Mouse (Mus musculus): ENCODE data around the gene Rpl19.
A peak's percentile ranks its signal among the peaks of the same experiment; 100 is the strongest.

Gene Rpl19

DNA sequence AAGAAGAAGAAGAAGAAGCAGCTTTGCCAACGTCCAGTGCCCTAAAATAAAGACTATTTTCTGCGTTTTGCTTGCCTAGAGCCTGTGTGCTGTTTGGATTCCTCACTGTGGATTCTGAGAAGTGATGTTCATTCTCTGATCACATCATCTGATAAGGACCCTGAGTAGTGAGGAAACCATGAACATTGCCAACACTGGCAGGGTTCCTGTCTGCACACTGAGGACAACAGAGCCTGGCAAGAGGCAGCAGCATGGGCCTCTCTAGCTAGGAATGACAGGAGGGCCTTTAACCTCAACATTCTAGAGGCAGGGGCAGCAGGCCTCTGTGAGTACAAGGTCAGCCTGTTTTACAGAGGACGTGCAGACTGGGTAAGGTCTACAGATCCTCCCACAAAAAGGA is 2.0 kb upstream of the Rpl19 start:
- no peak for DNase-seq

GRCm38 (mm10) chr11:98026248-98026569 is 301 bp upstream of the Rpl19 start:
- DNase-seq = no peak

DNA sequence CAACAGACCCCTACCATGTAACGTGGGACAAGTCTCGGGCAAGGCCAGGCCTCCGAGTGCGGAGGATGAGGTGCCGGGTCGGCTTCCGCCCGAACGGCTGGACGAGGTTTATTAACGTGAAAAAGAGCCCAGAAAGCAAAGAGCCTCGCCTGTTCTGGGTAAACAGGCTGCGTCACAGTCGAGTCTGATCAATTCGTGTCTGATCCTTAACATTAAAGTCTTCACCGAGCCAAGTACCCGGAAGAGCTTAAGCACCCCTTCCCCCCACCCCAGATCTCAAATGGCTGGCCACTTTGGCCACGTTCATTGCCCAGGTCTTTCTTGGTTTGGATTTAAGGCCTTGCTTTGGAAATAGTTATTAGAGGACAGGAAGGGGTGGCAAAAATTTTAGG is 783 bp downstream of the Rpl19 start:
- DNase-seq = no peak

DNA sequence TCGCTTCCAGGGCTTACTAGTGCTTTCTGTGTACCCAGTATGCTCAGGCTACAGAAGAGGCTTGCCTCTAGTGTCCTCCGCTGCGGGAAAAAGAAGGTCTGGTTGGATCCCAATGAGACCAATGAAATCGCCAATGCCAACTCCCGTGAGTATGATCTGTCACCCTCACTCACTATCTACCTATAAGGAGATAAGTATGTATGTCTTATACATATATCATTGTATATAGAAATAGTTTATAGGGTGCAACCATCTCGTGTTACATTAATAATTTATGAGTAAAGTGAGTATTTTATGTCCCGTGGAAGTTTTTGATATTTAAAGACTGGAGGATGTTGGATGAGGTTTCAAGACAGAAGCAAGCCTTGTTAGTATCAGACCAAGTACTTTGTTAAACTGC is 1.3 kb downstream of the Rpl19 start:
- DNase-seq = no peak

DNA sequence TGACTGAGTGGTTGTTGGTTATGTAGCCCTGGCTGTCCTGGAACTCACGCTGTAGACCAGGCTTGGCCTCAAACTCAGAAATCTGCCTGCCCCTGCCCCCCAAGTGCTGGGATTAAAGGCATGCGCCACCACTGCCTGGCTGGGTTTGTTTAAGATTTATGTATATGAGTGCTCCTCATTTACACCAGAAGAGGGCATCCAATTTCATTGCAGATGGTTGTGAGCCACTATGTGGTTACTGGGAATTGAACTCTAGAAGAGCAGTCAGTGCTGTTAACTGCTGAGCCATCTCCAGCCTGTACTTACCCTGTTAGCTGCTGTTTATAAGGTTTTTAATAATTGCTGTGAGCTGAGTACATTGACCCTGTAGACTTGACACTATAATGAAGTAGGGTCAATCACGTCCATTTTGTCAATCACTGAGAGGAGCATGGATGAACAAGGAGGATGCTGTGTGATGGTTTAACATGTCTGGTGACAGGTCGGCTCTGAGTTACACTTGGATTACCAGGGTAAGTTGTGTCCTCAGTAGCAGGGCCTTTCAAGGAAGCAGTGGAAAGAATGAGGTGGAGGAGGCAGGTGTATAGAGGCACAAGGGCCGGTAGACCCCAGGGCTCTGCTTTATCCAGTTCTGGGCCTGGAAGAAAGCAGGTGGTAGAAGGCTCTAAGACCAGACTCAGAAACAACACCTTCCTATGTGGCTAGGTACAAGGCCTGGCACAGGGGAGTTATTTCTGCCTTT is 4.4 kb downstream of the Rpl19 start:
- DNase-seq = no peak

DNA sequence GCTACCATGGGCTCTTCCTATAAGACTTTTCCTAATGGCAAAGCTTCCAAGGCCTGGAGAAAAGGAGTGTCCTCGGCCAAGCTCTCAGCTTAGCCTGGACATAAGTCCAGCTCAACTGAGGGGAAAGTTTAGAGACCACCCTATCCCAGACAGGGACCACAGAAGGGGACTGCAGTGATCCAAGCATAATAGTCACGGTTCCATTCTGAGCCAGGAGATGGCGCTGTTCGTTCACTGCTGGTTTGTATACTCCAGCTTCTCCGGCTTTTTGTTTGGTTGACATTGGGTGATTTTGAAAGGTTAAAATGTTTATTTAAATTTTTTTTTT is 4.9 kb downstream of the Rpl19 start:
- DNase-seq = peak; percentile 83 to 88

DNA sequence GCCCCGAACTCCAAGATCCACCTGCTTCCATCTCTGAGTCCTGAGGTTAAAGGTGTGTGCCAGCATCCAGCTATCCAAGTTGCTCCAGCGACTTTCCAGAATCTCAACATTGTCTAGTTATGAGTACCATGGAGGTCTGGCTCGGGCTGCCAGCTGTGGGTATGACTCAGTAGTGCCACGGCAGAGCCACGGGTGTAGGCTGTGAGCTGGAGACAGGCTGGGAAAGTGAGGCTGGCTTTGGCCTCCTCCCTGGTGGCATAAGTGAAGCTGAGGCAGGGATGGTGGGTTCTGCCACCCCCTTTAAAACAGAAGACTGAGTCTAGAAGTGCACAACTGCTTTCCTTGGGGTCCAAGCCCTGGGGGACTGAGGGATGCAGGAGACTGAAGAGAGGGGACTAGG is 7.6 kb downstream of the Rpl19 start:
- DNase-seq = no peak

- DNase-seq = no peak
Observed at GRCm38 (mm10) chr11:98034840-98035239, 8.3 kb downstream of the Rpl19 start.

GRCm38 (mm10) chr11:98035977-98036377 is 9.5 kb downstream of the Rpl19 start:
- peak; percentile 67 to 71 for DNase-seq

- peak; percentile 34 to 41 for DNase-seq
Observed at GRCm38 (mm10) chr11:98037871-98038270, 11.4 kb downstream of the Rpl19 start.

DNA sequence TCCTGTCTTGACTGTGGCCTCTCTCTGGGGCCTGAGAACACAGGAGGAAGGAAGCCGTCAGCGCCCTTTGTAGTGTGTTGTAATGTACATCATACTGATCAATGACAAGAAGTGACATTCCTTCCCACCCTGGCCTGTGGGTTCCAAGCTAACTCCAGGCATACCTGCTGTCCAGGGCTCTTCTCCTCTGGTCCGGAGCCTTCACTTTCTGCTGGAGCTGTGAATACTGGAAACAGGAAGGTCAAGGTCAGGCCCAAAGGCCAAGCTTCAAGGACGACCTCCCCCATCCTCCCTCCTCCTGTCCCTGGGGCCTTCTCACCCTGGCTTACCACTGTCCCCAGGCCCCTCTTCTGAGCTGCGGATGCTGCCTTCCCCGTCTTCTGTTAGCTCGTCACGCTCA is 14.5 kb downstream of the Rpl19 start:
- DNase-seq = no peak

DNA sequence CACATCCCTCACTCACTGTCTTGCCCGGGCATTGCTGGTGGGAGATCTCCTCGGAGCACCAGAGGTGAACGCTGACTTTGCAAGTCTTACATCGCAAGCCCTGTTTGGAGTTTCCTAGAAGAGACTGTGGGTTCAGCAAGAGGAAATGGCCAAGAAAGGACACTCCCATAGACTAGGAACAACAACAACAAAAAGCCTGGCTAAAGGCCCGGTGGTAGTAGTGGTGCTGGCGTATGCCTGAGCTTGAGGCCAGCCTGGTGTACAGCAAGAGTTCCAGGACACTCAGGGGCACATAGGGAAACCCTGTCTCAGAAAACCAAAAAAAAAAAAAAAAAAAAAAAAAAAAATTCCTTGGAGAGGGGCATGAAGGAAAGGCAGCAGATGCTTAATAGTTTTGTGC is 16.2 kb downstream of the Rpl19 start:
- no peak for DNase-seq

DNA sequence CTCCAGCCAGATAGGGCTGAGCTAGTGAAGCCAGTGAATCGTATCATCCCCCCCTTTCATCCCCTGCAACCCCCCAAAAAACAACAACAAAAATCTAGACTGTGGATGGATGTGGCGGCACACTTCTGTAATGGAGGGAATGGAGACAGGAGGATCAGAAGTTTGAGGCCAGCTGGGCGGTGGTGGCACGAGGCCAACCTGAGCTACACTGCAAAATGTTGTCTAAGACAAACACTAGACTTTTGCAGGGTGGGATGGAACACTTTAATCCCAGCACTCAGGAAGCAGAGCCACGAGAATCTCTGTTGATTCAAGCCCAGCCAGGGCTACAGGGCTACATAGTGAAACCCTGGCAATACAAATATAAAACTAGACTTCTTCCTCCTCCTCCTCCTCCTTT is 17.6 kb downstream of the Rpl19 start:
- peak in 1 of 2 experiments; percentile 47 for DNase-seq

GRCm38 (mm10) chr11:98045596-98045995 is 19.1 kb downstream of the Rpl19 start:
- DNase-seq = no peak

DNA sequence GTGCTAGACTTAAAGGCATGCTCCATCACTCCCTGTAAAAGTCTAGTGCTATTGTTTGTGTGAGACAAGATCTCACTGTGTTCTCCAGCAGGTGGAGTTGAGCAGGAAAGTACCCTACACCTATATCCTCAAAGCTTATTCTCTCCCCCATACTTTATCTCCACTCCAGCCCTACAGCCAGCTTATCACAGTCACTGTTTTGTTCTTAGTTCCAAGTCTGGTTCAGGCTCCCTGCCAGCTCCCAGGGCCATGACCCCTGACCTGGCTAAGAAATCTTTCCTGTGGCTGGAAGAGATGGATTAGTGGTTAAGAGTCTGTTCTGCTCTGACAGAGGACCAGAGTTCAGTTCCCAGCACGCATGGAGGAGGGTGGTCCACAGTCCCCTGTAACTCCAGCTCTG is 20.0 kb downstream of the Rpl19 start:
- DNase-seq = no peak

DNA sequence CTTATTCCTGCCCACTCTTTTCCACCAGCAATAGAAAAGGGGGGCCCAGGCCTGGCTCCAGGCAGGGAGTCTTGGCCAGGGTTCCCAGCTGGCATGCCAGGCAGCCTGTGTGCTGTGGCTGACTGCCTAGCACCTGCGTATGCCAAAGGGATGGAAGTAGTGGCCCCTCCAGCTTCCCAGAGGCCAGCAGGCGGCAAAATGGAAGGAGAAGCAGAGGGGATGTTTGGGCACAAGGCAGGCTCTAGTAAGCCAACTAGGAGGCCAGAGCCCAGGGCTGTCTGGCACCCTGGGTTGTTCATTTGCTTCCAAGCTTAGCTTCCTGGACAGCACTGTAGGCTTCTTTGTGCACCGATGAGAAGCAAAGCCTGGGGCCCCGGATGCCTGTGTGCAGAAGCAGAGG is 21.2 kb downstream of the Rpl19 start:
- DNase-seq = peak; percentile 74 to 84

GRCm38 (mm10) chr11:98049672-98050519 is 23.4 kb downstream of the Rpl19 start:
- no peak for DNase-seq

- no peak for DNase-seq
Observed at GRCm38 (mm10) chr11:98050520-98050815, 24.0 kb downstream of the Rpl19 start.

DNA sequence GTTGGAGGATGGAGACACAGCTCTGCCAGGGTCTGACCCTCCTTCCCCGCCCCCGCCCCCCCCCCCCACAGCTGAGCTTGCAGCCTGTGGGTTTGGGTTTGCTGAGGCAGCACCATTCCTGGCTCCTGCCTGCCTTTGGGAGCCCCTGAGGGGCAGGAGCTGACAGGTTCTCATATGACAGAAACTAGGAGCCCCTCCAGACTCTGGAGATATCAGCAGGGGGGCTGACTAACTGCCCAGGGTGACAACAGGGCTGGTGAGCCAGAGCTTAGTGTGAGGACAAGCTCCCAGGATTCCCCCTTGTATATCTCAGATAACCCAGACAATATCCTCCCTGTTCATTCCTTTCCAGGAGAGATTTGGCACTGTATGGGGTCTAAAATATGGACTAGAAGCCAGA is 24.4 kb downstream of the Rpl19 start:
- DNase-seq = no peak

DNA sequence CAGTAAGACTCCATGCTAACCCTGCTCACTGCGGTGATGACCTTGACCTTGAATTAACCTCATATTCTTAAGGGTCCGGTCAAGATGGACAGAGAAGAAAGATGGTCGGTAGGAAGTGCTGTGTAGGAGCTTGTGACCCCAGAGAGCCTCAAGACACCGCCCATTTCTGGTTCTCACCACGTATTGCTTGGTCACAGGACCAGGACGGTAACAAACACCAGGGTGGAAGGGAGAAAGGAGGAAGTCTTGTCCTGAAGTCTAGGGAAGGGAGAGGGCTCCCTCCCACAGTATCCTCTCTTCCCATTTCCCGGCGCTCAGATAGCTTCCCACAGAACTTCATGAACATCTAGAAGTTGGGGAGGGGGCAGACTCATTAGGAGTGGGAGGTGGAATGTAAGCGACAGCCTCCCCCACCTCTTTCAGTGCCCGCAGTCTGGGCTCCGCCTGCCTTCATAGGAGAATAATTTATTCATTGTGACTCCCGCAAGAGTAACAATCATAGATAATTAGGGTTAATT is 25.2 kb downstream of the Rpl19 start:
- no peak for DNase-seq

- DNase-seq = no peak
Observed at GRCm38 (mm10) chr11:98052129-98052988, 25.8 kb downstream of the Rpl19 start.

GRCm38 (mm10) chr11:98052989-98053834 is 26.7 kb downstream of the Rpl19 start, which contains the start of gene Stac2:
TSS of gene Stac2 (minus strand) at chr11:98053462.
- peak; percentile 47 to 67 for DNase-seq

GRCm38 (mm10) chr11:98057466-98057865 is 31.0 kb downstream of the Rpl19 start:
- no peak for DNase-seq
